Mouse (Mus musculus) cerebellum, adult 2 months (tissue): ENCODE data around the gene Gpr132.

ENCODE experiments used
- CTCF ChIP-seq: fragments of 200-500 bp; IDR thresholded peaks from 2 replicates; pipeline ENCODE4 v1.5.1; 2011; ENCODE audit warnings: low read depth, mild to moderate bottlenecking, control low read depth, low read length, moderate library complexity, borderline replicate concordance; ENCODE audit not compliant: insufficient read depth
- POLR2A ChIP-seq: fragments of 200-500 bp; IDR thresholded peaks from 2 replicates; pipeline ENCODE4 v1.6.1; 2011; ENCODE audit warnings: low read length, control low read depth, borderline replicate concordance; ENCODE audit not compliant: insufficient read depth

DNA sequence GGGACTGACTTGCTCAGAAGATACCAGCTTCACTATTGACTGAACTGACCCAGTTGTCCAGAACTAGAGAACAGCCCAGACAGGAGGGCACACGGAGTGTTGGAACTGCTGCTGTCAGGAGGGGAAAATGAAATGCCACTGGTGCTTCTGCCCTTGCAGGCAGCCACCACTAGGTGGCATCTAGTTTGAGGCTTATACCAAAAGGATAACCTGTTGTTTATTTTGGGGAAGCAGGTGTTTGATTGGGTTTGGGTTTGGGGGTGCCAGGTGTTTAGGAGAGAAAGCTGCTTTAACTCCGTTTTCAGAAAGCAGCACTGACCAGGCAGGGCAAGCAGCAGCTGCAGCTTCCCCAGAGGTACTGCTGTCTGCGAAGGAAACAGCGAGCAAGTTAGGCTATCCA lies 51.7 kb downstream of the Gpr132 start:
- TF ChIP-seq CTCF (peak; percentile 77), POLR2A (no peak)
